Mouse (Mus musculus) MEL (cell line): Measurements from ENCODE around the gene Glt28d2. TPM values are rescaled to one million over a fixed set of nuclear protein-coding genes. Genes with fewer than 3 reads are reported as not detected.

Experiments
- DNase-seq: peaks from one replicate; pipeline ENCODE4 v3.0.0; 2011; ENCODE audit warnings: low read depth, low spot score
- H3K27ac ChIP-seq: 2 replicates; pipeline ENCODE4 v1.5.1; 2012; ENCODE audit warnings: low read depth, mild to moderate bottlenecking, control low read depth, low read length, moderate library complexity; ENCODE audit not compliant: control insufficient read depth
- H3K27me3 ChIP-seq, 2 experiments: fragments of 150-350 bp in 1 of 2; sonication (generic) in 1 of 2; 2 replicates each; pipeline ENCODE4 v1.6.1; 2012; ENCODE audit warnings: low read length in 2 of 2, mild to moderate bottlenecking in 2 of 2, improper control_type of control experiment in 1 of 2, moderate library complexity in 1 of 2; ENCODE audit not compliant: insufficient read depth in 2 of 2, control insufficient read depth in 1 of 2
- H3K36me3 ChIP-seq, 2 experiments: 2 replicates each; pipeline ENCODE4 v1.6.1; 2012 to 2014; ENCODE audit warnings: low read length in 2 of 2, improper control_type of control experiment in 1 of 2, inconsistent platforms in 1 of 2, mild to moderate bottlenecking in 1 of 2; ENCODE audit not compliant: insufficient read depth in 2 of 2, control insufficient read depth in 1 of 2
- H3K4me1 ChIP-seq, 2 experiments: fragments of 150-350 bp in 1 of 2; sonication (generic) in 1 of 2; 2 replicates each; pipeline ENCODE4 v1.6.1; 2012; ENCODE audit warnings: low read length in 2 of 2, improper control_type of control experiment in 1 of 2, mild to moderate bottlenecking in 1 of 2; ENCODE audit not compliant: insufficient read depth in 2 of 2, control insufficient read depth in 1 of 2
- H3K4me3 ChIP-seq, 2 experiments: fragments of 150-350 bp in 1 of 2; sonication (generic) in 1 of 2; 2 replicates each; pipeline ENCODE4 v1.5.1; 2012; ENCODE audit warnings: low read depth in 2 of 2, low read length in 2 of 2, mild to moderate bottlenecking in 2 of 2, moderate library complexity in 2 of 2, control low read depth in 1 of 2, improper control_type of control experiment in 1 of 2; ENCODE audit not compliant: control insufficient read depth in 1 of 2, insufficient read depth in 1 of 2
- H3K79me2 ChIP-seq: 2 replicates; pipeline ENCODE4 v1.6.1; 2012; ENCODE audit warnings: mild to moderate bottlenecking, low read length, moderate library complexity; ENCODE audit not compliant: control insufficient read depth, poor library complexity, insufficient read depth
- H3K9ac ChIP-seq: 2 replicates; pipeline ENCODE4 v1.6.1; 2012; ENCODE audit warnings: low read depth, mild to moderate bottlenecking, control low read depth, low read length, moderate library complexity; ENCODE audit not compliant: control insufficient read depth, poor library complexity, severe bottlenecking
- H3K9me3 ChIP-seq: fragments of 150-350 bp; sonication (generic); replicated peaks from 2 replicates; pipeline ENCODE4 v1.6.1; 2012; ENCODE audit warnings: mild to moderate bottlenecking, low read length, improper control_type of control experiment, moderate library complexity; ENCODE audit not compliant: insufficient read depth
- BHLHE40 ChIP-seq: IDR thresholded peaks from 2 replicates; pipeline ENCODE4 v1.6.1; 2012; ENCODE audit warnings: low read depth, mild to moderate bottlenecking, inconsistent platforms, low read length, improper control_type of control experiment, borderline replicate concordance
- CHD2 ChIP-seq: IDR thresholded peaks from 2 replicates; pipeline ENCODE4 v1.6.1; 2011; ENCODE audit warnings: low read length, improper control_type of control experiment
- E2F4 ChIP-seq: IDR thresholded peaks from 2 replicates; pipeline ENCODE4 v1.6.1; 2011; ENCODE audit warnings: low read depth, low read length, improper control_type of control experiment, borderline replicate concordance
- ELF1 ChIP-seq: IDR thresholded peaks from 2 replicates; pipeline ENCODE4 v1.6.1; 2014; ENCODE audit warnings: low read depth, mild to moderate bottlenecking, inconsistent platforms, low read length, improper control_type of control experiment, moderate library complexity
- ETS1 ChIP-seq: IDR thresholded peaks from 2 replicates; pipeline ENCODE4 v1.6.1; 2012; ENCODE audit warnings: low read depth, mild to moderate bottlenecking, inconsistent platforms, low read length, improper control_type of control experiment, moderate library complexity
- GABPA ChIP-seq: IDR thresholded peaks from 2 replicates; pipeline ENCODE4 v1.6.1; 2012; ENCODE audit warnings: low read depth, mild to moderate bottlenecking, inconsistent platforms, low read length, improper control_type of control experiment, moderate library complexity
- GATA1 ChIP-seq: IDR thresholded peaks from 2 replicates; pipeline ENCODE4 v1.6.1; 2011; ENCODE audit warnings: low read depth, low read length, improper control_type of control experiment
- JUND ChIP-seq: IDR thresholded peaks from 2 replicates; pipeline ENCODE4 v1.6.1; 2011; ENCODE audit warnings: low read depth, mild to moderate bottlenecking, improper control_type of control experiment, low read length
- MAZ ChIP-seq: IDR thresholded peaks from 2 replicates; pipeline ENCODE4 v1.6.1; 2012; ENCODE audit warnings: low read depth, mild to moderate bottlenecking, inconsistent platforms, low read length, improper control_type of control experiment
- MEF2A ChIP-seq: IDR thresholded peaks from 2 replicates; pipeline ENCODE4 v1.6.1; 2014; ENCODE audit warnings: low read depth, mild to moderate bottlenecking, inconsistent platforms, low read length, improper control_type of control experiment; ENCODE audit not compliant: poor library complexity, insufficient replicate concordance, severe bottlenecking; ENCODE audit errors: extremely low read depth
- MXI1 ChIP-seq: IDR thresholded peaks from 2 replicates; pipeline ENCODE4 v1.6.1; 2011; ENCODE audit warnings: mild to moderate bottlenecking, low read depth, low read length, improper control_type of control experiment
- MYB ChIP-seq: IDR thresholded peaks from 2 replicates; pipeline ENCODE4 v1.6.1; 2011; ENCODE audit warnings: mild to moderate bottlenecking, low read depth, low read length, improper control_type of control experiment
- NELFE ChIP-seq: IDR thresholded peaks from 2 replicates; pipeline ENCODE4 v1.6.1; 2011; ENCODE audit warnings: low read depth, low read length, improper control_type of control experiment
- NRF1 ChIP-seq: IDR thresholded peaks from 2 replicates; pipeline ENCODE4 v1.6.1; 2014; ENCODE audit warnings: low read depth, mild to moderate bottlenecking, inconsistent platforms, low read length, improper control_type of control experiment, moderate library complexity; ENCODE audit not compliant: poor library complexity, insufficient read depth, severe bottlenecking
- POLR2A ChIP-seq, 2 experiments: IDR thresholded peaks; 2 replicates each; pipeline ENCODE4 v1.6.1; 2011 to 2012; ENCODE audit warnings: low read length in 2 of 2, mild to moderate bottlenecking in 2 of 2, control low read depth in 1 of 2, improper control_type of control experiment in 1 of 2, low read depth in 1 of 2, moderate library complexity in 1 of 2; ENCODE audit not compliant: control insufficient read depth in 1 of 2, insufficient read depth in 1 of 2, poor library complexity in 1 of 2
- POLR2AphosphoS2 ChIP-seq: IDR thresholded peaks from 2 replicates; pipeline ENCODE4 v1.6.1; 2011; ENCODE audit warnings: low read length, improper control_type of control experiment
- POLR2AphosphoS5 ChIP-seq: IDR thresholded peaks from 2 replicates; pipeline ENCODE4 v1.6.1; 2012; ENCODE audit warnings: low read depth, borderline replicate concordance, mild to moderate bottlenecking, inconsistent platforms, low read length, moderate library complexity, mixed read lengths
- RAD21 ChIP-seq: IDR thresholded peaks from 2 replicates; pipeline ENCODE4 v1.6.1; 2011; ENCODE audit warnings: mild to moderate bottlenecking, low read depth, low read length, improper control_type of control experiment
- RCOR1 ChIP-seq: IDR thresholded peaks from 2 replicates; pipeline ENCODE4 v1.6.1; 2012; ENCODE audit warnings: low read depth, mild to moderate bottlenecking, inconsistent platforms, low read length, improper control_type of control experiment
- SIN3A ChIP-seq: IDR thresholded peaks from 2 replicates; pipeline ENCODE4 v1.6.1; 2012; ENCODE audit warnings: low read length, improper control_type of control experiment, inconsistent platforms
- SMC3 ChIP-seq: IDR thresholded peaks from 2 replicates; pipeline ENCODE4 v1.6.1; 2011; ENCODE audit warnings: low read depth, low read length, improper control_type of control experiment
- TAL1 ChIP-seq: IDR thresholded peaks from 2 replicates; pipeline ENCODE4 v1.6.1; 2012; ENCODE audit warnings: mild to moderate bottlenecking, inconsistent platforms, low read length, moderate library complexity, mixed read lengths
- TCF12 ChIP-seq: IDR thresholded peaks from 2 replicates; pipeline ENCODE4 v1.6.1; 2014; ENCODE audit warnings: low read depth, mild to moderate bottlenecking, inconsistent platforms, low read length, improper control_type of control experiment, moderate library complexity
- USF1 ChIP-seq: IDR thresholded peaks from 2 replicates; pipeline ENCODE4 v1.6.1; 2014; ENCODE audit warnings: low read depth, mild to moderate bottlenecking, inconsistent platforms, low read length, improper control_type of control experiment, moderate library complexity
- USF2 ChIP-seq, 2 experiments: IDR thresholded peaks; 2 replicates each; pipeline ENCODE4 v1.6.1; 2011 to 2012; ENCODE audit warnings: improper control_type of control experiment in 2 of 2, low read length in 2 of 2, borderline replicate concordance in 1 of 2, inconsistent platforms in 1 of 2, low read depth in 1 of 2, mild to moderate bottlenecking in 1 of 2; ENCODE audit not compliant: insufficient read depth in 1 of 2
- ZKSCAN1 ChIP-seq: IDR thresholded peaks from 2 replicates; pipeline ENCODE4 v1.6.1; 2012; ENCODE audit warnings: low read depth, mild to moderate bottlenecking, inconsistent platforms, low read length, improper control_type of control experiment, moderate library complexity
- polyA plus RNA-seq, 2 experiments: library from polyadenylated mRNA; stranded (reverse) in 1 of 2; unstranded in 1 of 2; fragments of >175 nt in 1 of 2; fragments of >200 nt in 1 of 2; gene quantifications; 2 replicates each; pipeline versions ENCODE4 v1.2.1 to v1.2.4; 2012; ENCODE audit warnings: low replicate concordance in 2 of 2, low read depth in 1 of 2; ENCODE audit not compliant: insufficient read length in 2 of 2, insufficient read depth in 1 of 2, missing spikeins in 1 of 2
- total RNA-seq: library from RNA; depleted of rRNA; stranded (reverse); fragments of 300-350 nt; gene quantifications from 2 replicates; pipeline ENCODE4 v1.2.3, GENCODE M21; 2012

Glt28d2 gene
- total and polyA plus RNA-seq, 3 experiments, result not detected

DNA sequence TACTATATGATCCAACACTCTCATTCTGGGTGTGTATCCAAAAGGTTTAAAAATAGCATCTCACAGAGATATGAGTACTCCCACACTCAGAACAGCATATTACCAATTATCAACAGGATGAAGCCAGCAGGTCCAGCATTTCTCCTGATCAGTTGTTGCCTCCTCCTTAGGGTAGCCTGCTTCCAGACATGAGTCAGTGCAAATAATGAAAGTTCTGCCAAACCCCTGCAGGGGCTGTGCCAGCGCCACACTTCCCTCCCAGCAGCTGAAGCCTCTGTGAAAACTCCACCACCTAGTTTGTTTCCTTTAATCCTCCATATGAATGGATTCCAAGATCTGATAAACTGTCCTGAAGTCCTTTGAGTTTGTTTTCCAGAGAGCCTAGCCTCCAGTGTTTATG, 4.3 kb upstream of the Glt28d2 start:
- no peak for TF ChIP-seq GABPA
- no peak for TF ChIP-seq MAZ
- TF ChIP-seq POLR2AphosphoS2, result no peak
- no peak for TF ChIP-seq RCOR1
- TF ChIP-seq SMC3, result no peak
- TF ChIP-seq POLR2A (IDR thresholded peaks at IDR 0.05; ENCODE audit: control insufficient read depth in 1 of 2, insufficient read depth in 1 of 2, low read depth in 1 of 2, low read length in 2 of 2, poor library complexity in 1 of 2), result no peak
- no peak for TF ChIP-seq ELF1
- TF ChIP-seq CHD2, result no peak
- TF ChIP-seq ZKSCAN1, result no peak
- TF ChIP-seq SIN3A, result no peak
- no peak for TF ChIP-seq GATA1
- TF ChIP-seq BHLHE40, result no peak
- no peak for TF ChIP-seq TCF12
- no peak for TF ChIP-seq USF2 (IDR thresholded peaks at IDR 0.05; ENCODE audit: borderline replicate concordance in 1 of 2, insufficient read depth in 1 of 2, low read depth in 1 of 2, low read length in 2 of 2)
- TF ChIP-seq JUND, result no peak
- no peak for TF ChIP-seq MEF2A
- TF ChIP-seq MXI1, result no peak
- TF ChIP-seq USF1, result no peak
- no peak for TF ChIP-seq NELFE
- no peaks in the 10 kb centered on the region for H3K79me2 ChIP-seq
- no peak overlapping the region for H3K9ac ChIP-seq
- no peaks in the 10 kb centered on the region for H3K4me1 ChIP-seq
- DNase-seq, result no peak
- H3K4me3 ChIP-seq, result no peak overlapping the region
- no peaks in the 10 kb centered on the region; a peak in 1 of 4 replicates for H3K27me3 ChIP-seq
- H3K36me3 ChIP-seq, result no peaks in the 10 kb centered on the region
- H3K9me3 ChIP-seq, result no peaks in the 10 kb centered on the region
- no peak overlapping the region for H3K27ac ChIP-seq

DNA sequence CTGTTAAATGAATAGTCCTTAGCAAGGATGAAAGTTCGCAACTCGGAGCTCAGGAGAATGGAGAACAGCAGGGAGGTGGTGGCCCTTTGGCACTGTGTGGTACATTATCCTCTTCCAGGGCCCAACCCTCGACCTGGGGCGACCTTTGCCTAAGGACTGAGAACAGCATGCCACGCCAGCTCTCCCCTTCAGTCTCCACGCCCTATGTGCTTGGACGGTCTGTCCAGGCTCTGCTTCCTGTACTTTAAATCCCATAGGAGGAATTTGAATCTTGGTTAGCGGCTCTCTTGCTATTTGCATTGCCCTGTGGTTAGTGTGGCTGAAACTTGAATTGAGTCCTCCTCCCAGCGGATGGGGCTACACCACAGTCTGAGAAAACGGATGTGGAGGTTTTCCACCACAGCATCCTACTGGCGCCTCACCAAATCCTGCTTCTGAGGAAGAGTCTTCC, 930 bp upstream of the Glt28d2 start:
- Histone ChIP-seq H3K4me1 (no peaks in the 10 kb centered on the region), H3K9me3 (no peaks in the 10 kb centered on the region), H3K27me3 (no peaks in the 10 kb centered on the region), H3K9ac (no peak overlapping the region), H3K36me3 (no peaks in the 10 kb centered on the region), H3K27ac (no peak overlapping the region), H3K79me2 (no peaks in the 10 kb centered on the region), H3K4me3 (no peak overlapping the region)
- no peak for TF ChIP-seq RAD21
- TF ChIP-seq USF2 (IDR thresholded peaks at IDR 0.05; ENCODE audit: borderline replicate concordance in 1 of 2, insufficient read depth in 1 of 2, low read depth in 1 of 2, low read length in 2 of 2), result no peak
- no peak for TF ChIP-seq E2F4
- no peak for TF ChIP-seq TAL1
- TF ChIP-seq BHLHE40, result no peak
- no peak for TF ChIP-seq USF1
- TF ChIP-seq ZKSCAN1, result no peak
- no peak for TF ChIP-seq MYB
- no peak for TF ChIP-seq ELF1
- TF ChIP-seq CHD2, result no peak
- TF ChIP-seq RCOR1, result no peak
- TF ChIP-seq MXI1, result no peak
- no peak for TF ChIP-seq JUND
- TF ChIP-seq NRF1, result no peak
- no peak for TF ChIP-seq ETS1
- TF ChIP-seq MAZ, result no peak
- no peak for TF ChIP-seq POLR2AphosphoS5
- DNase-seq, result no peak
